Mouse (Mus musculus): ENCODE data around the gene Gpr26.

Gpr26 gene

DNA sequence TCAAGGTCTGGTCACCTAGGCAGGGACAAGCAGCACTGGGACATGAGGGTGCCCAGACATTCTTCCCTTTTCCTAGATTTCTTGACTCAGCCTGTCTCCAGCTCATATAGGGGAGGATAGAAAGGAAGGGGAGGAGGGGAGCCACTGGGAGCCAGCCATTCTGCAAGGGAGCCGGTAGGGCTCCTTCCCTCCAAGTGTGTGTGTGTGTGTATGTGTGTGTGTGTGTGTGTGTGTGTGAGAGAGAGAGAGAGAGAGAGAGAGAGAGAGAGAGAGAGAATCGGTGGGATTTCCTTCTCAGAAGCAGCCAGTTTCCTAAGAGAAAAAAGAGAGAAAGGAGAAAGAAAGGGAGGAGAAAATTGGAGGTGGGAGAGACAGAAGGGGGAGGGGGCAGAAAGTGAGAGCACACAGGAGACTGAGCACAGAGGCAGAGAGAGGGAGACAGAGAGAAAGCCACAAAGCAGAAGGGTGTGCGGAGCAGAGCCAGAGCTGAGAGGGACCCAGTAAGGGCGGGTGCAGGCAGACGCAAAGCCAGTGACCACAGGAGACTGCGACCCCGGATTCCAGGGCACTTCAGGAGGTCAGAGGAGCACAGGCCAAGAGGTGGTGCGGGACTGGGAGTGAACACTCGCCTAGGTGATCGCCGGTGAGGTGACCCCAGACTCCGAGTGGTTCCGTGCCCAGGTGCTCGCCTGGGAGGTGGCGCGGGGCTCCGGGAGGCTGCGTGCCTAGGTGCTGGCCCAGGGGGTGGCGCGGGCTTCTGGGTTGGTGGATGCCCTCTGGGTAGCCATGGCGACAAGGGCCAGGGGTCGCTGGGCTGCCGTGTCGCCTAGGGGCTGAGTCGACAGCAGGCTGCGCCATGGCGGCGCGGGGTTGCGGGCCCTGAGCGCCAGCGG, at the start of gene Gpr26:
Gpr26 (plus strand) TSS at position 438 of the 893 bp plus-strand sequence.
- no peak for DNase-seq (ENCODE audit: low spot score)

DNA sequence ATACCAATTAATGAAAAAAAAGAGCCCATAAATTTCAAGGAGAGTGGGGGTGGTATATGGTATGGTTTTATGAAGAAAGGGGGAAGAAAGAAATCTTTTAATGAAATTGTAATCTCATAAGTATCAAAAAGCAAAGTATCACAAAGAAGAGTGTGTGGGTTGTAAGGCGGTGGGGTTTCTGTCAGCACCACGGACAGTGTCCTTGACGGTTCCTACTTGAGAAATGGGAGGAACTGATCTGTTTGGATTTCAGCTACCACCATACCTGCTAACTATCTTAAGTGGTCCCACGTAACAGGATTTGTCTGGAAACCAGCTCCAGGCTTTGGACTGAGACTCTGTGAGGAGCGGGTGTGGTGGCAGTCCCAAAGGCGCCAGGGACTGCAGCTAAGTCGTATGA, 48.9 kb upstream of the Gpr26 start:
- no peak for DNase-seq (ENCODE audit: low spot score)

DNA sequence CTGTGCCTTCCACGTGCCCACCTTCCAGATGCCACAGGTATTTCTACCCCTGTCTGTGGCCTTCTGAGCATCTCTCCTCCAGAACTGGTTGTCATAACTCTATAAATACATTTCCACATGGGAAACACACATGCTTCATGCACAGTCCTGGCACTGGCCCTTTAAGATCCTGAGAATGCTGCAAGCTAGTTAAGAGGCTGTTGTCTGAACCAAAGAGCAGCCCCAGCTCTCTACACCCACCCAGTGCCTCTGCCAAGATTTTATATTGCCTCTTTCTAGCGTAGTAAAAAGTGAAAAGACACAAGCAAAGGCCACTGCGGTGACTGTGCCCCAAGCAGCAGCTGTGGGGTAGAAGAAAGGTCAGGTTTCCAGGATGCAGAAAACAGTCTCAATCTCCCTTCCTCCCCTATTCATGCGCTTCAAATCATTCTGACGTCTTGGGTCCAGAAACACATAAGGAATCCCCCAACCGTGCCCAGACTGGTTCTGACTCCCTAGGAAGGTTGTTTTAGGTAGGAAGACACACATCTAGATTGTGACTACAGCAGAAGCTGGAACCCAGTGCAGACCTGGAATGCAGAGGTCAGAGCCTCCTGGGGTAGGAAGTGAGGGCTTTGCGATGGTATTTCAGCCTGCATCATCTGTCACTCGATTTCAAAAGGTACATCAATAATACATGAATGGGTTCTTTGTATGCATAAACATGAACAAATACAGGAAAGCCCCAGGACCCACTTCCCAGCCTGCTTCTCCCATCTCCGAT, 38.8 kb upstream of the Gpr26 start:
- DNase-seq (ENCODE audit: low spot score), result no peak

DNA sequence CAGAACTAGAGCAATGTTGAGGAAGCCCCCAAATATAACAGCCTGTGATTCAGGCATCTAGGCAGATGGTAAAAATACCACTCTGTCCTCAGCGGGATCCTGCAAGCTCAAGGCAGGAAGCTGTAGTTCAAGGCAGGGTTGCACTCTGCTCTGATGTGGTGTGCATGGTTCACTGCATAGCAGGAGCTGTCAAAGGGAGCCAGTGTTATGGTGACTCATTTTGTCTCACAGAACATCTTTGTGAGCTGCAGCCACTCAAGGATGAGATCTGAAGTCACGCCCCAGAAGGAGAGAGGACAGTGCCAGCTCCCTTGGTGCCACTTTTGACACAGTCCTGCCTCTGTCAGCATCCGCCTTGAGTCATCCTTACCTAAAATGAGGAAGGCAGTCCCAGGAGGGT, 28.6 kb upstream of the Gpr26 start:
- DNase-seq (ENCODE audit: low spot score), result no peak

DNA sequence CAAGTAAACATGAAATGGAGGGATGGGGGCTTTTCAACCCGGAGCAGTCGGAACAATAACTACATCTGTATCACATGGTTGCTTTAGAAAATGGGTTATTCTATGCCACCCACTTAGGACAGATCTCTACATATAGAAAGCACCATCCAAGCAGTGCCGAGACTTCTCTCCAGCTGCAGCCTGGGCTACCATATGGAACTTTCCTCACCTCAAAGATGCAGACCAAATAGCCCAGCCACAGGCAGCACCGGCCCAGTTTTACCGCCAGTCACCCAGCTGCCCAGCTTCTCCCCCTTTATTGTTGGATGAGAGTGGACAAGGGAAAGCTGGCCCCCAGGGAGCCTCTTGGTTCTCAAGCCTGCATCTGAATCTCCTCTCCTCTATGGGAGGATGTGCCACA, 15.1 kb upstream of the Gpr26 start:
- no peak for DNase-seq (ENCODE audit: low spot score)

DNA sequence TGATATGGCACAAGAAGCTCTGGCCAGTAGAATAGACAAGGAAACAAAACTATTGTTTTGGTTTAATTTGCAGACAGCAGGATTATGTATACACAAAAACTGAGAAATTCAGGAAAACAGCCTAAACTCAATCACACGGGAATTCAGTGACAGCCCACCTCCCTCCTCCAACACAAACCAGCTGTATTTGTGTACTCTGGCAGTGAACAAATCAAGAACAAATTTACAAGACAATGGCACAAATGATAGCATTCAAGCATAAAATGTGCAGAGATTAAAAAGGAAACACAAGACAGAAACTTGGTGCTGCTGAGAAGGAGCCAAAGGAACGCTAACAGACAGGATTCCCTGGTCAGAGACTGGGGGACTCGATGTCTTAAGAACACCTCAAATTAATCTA, 12.9 kb upstream of the Gpr26 start:
- DNase-seq (ENCODE audit: low spot score), result no peak

DNA sequence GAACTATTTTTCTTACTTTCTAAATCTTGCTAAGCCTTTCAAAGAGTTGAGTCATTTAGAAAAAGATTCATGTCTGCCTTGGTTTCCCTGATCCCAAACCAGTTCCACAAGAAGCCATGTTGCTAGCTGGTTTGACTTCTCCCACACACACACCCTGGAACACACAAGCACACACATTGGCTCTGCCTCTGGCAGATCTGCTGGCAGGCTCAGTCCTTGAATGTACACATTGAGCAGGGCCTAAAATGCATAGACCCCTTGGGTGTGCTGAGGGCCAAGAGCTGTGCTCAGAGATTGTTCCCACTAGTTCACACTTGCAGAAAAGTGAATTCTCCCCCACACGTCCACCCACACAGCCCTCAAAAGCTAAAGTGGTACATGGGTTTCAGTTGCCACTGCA, 7.6 kb upstream of the Gpr26 start:
- DNase-seq (ENCODE audit: low spot score), result no peak

DNA sequence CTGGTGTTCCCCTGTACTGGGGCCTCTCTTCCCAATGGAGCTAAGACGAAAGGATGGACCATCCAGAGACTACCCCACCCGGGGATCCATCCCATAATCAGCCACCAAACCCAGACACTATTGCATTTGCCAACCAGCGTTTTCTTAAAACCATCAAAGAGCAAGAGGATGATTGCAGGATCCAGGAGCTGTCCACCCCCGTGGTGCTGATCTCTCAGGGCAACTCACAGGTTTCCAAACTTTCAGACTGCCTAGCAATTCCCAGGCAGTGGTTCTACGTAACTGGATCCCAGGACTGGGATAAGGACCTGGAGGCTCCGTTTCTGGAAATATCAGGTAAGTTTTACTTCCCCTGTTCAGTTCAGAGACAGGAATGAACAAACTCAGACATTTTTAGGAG, 5.7 kb upstream of the Gpr26 start:
- DNase-seq (ENCODE audit: low spot score), result no peak

DNA sequence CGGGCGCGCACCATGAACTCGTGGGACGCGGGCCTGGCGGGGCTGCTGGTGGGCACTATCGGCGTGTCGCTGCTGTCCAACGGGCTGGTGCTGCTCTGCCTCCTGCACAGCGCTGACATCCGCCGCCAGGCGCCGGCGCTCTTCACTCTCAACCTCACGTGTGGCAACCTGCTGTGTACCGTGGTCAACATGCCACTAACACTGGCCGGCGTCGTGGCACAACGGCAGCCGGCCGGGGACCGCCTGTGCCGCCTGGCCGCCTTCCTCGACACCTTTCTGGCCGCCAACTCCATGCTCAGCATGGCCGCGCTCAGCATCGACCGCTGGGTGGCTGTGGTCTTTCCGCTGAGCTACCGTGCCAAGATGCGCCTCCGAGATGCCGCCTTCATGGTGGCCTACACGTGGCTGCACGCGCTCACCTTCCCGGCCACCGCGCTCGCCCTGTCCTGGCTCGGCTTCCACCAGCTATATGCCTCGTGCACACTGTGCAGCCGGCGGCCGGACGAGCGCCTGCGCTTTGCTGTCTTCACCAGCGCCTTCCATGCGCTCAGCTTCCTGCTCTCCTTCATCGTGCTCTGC, 745 bp downstream of the Gpr26 start:
- no peak for DNase-seq (ENCODE audit: low spot score)

DNA sequence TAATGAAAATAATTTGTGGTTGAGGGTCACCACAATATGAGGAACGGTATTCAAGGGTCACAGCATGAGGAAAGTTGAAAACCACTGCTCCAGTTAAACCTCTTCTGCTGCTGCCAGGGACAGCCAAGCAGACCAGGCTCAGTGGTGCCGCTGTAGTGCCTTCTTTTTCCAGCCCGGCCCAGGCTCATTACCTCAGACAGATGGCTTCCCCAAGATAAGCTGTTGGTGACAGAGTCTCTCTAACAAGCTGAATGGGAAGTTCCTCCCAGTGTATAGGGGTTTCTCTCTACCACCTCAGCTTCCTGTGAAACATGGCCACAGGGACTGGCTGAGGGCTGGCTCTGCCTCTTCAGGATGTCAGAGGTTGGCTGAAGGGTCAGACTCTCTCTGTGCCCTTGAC, 4.0 kb downstream of the Gpr26 start:
- DNase-seq (ENCODE audit: low spot score), result no peak

DNA sequence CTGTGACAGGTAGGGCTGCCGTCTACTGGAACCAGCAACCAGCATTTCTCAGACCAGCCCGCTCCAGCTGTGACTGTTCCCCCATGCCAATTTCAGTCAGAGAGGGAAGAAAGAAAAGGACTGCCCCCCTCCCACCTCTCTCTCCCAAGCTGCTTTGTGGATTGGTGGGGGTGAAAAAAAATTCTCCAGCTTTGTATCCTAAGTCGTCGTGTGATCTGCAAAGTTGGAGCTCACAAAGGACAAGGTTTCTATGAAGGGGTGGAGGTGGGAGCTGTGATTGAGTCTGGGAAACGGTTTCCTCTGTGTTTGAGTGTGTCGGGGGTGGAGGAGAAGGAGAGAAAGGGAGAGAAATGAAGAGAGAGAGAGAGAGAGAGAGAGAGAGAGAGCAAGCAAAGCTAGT, 9.6 kb downstream of the Gpr26 start:
- DNase-seq (ENCODE audit: low spot score), result no peak

DNA sequence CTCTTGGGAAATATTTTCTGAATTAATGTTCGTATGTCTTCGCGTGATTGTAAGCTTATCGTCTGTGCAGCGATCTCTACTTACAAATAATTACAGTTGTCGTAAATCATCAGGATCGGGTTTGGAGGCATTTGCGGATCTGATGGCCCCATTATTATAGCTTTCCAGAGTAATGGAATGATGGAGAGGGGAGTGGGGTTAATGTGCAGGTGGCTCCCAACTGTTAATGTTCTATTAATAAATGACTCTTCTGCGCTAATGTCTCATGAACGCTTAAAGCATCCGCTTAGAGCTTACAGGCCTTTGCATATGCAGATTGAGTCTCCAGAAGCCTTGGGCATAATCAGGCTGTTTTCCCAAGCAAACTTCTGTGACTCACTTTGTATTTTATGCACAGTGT, 12.3 kb downstream of the Gpr26 start:
- no peak for DNase-seq (ENCODE audit: low spot score)

DNA sequence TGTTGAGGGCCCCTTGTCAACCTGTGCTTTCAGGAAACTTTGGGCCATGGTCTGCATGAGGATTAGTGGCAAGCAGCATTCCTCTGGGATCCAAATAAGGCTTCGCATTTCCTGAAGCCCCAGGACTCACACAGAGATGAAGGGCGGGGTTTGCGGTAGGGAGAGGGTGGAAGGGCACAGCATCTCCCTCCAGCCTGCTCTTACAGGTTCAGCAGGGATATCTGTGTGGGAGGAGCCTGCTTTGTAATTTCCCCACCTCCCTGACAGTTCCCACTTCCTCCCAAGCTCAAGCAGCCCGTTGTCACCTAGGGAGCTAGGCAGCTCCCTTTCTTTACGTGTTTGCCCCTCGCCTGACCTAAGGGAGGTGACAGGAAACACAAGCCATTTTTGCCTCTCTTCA, 22.8 kb downstream of the Gpr26 start:
- no peak for DNase-seq (ENCODE audit: low spot score)

DNA sequence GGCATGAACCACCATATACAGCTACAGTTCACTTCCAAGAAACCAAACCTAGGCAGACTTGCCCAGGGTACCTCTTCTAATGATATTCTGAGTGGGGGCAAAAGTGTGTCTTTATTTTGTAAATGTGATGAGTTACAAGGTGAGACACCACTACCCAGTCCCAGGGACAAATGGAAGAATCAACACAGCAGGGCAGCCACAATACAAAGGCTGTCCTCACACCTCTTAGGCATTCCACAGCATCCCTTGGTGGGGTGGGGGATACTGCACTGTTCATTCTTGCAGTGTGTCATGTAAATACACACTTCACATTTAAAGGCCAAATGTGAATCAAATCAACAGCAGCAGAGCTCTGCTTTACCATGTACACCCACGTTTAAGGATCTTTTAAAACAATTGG, 26.0 kb downstream of the Gpr26 start:
- DNase-seq (ENCODE audit: low spot score), result no peak

DNA sequence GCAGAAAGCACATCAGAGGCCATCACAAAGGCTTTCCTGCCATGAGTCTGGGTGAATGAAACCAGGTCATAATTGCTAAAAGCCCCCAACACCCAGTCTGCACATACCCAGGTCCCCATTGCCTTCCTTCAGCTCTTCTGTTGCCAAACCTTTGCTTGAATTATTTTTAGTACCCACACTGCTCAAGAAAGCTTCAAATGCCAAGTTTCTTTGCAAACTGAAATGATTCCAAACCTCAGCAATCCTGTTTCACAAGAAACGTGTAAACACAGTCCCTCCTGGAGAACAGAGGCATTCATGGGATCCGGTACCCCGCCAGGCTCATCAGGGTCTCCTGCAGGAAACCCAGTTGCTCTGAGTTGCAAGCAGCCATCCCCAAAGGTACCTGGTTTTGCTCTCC, 26.6 kb downstream of the Gpr26 start:
- DNase-seq (ENCODE audit: low spot score), result no peak

DNA sequence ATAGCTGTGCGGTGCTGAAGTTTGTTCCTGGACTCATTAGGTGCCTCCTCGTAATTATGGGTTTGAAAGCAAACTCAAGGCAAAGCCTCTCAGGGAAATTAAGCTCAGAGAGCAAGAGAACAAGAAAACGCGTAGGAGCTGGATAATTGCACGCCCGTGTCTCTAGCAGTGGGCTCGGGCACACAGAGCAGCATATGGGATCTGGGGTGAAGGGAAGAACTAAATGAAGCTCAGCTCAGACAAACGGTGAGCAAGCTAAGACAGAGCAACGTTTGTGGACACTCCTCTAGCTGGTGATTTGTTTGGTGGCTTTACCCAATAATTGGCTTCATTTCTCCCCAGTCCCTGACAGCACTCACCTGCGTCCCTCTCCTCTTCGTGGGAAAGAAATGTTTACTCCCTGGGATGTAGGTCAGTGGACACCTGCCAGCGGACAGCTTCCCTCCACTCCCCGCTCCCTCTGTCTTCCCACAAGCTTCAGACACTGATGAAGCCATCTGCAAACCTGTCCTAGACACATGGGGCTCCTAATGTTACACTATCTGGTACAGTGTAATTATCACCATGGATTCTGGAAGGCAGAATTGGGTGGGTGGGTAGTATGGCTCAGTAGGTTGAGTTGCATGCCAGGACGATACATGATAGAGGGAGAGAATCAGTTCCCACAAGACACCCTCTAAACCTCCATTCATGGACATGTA, 39.9 kb downstream of the Gpr26 start:
- no peak for DNase-seq (ENCODE audit: low spot score)

DNA sequence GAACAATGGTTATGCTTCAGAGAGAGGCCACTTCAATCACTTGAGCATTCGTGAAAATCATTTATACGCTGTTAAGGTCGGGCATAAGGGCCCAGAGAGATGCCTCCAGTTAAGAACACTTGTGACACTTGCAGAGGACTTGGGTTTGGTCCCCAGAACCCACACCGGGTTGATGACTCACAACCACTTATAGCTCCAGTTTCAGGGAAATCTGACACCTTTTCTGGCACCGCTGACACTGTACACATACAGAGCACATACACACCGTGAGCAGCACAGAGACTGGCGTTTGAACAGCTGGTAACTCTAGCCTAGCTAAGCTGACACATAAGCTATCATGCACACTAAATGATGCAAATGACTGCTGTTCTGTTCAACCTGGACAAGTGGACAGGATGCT, 42.7 kb downstream of the Gpr26 start:
- no peak for DNase-seq (ENCODE audit: low spot score)

DNA sequence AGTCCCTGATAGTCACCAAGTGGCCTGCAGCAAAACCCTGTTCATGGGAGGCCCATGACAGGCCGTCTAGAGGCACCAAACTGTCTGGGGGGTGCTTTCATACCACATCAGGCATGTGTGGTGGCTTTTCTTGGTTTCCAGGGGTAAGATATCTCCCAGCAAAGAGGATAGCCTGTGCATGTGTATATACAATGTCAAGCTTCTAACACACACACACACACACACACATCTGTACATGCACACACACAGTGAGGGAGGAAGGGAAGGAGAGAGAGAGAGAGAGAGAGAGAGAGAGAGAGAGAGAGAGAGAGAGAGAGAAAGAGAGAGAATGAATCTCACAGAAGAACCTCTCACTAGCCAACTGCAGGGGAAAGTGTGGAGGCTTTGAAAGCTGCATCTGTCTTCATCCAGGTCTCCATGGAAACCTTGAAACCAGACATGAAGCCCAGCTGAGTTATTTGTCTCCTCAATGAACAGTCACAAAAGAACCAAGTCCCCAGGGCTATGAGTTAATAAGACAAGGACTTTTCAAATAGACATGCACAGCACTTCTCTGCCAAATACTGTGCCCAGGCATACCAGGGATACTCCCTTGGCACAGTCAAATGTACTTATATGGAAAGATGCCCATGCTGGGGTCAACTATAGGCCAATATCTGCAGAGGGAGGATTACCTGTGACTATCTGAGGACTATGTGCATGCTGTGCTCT, 46.9 kb downstream of the Gpr26 start:
- no peak for DNase-seq (ENCODE audit: low spot score)

DNA sequence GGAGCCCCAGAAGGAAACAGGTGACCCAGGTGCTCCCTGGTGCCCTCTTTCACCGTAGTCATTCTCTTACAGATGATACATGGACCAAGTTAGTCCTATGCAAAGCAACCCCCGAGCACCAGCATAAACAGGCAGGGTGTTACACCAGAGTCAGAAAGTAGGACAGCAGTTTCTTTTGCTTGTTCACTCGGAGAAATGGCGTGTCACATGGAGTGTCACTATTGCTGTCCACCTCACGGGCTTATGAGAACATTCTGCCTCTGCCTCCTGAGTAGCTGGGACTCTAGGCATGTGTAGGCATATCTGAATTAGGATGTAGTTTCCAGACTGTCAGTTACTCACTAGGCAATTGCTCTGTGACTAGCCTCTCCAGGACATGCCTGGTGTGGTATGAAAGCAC, 47.7 kb downstream of the Gpr26 start:
- no peak for DNase-seq (ENCODE audit: low spot score)

DNA sequence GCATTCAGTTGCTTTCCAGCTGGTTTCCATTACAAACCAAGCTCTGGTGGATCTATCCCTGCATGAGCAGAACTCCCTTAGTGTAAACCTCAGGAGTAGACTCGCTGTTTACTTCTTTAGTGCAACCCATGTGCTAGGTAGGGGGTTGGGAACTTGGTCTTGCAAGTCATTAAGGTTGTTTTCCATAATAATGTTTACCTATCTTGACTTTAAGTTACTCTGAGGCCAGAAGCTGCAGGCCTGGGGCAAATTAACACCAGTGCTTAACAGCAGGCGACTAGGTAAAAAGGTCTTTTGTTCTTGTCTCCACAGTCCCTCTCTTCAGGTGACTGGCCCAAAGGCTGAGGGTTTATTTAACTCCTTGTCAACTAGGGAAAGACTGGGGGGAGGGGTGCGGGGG, 48.9 kb downstream of the Gpr26 start:
- no peak for DNase-seq (ENCODE audit: low spot score)

DNA sequence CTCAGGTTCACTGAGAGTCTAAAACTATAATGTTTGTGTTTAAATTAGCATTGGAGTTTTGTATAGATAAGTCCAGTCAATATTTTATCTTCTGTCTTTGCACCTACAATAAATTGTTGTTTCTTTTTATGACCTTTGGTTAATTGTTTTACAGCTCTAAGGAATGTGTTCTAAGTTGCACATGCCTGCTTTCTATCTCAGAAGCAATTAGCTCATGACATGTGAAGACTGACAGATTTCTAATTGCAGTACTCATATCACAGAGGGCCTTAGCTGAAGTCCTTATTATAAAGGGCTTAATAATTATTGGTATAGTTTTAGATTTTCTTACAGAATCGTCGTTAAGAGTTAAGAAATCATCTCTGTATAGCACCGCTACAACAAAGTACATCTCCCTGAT, 49.7 kb downstream of the Gpr26 start:
- DNase-seq (ENCODE audit: low spot score), result no peak

DNA sequence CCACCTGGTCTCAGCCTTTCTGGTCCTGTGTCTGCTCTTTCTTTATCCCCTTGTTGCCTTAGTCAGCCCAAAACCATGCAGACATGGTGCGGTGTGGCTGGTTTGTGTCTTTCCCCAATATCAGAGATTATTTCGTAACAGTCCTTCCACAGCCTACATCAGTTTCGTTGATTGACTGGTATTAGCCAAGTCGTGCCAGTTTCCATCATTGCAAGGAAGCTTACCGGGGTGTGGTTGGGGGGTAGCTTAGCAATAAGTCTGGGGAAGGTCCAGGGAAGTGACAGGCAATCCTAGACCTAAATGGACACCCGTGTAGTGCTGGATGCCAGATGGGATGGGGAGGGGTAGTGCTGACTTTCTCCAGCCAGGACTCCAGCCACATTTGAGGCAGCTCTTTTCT, 59.3 kb downstream of the Gpr26 start:
- DNase-seq (ENCODE audit: low spot score), result no peak
